12 mouse cellular contexts compared by ENCODE assay signal in genomic region chr6:16883537-16884307, GRCm38 (mm10). TPM values are rescaled to one million over a fixed set of nuclear protein-coding genes. Genes with fewer than 3 reads are reported as not detected.
"Had no signal": no experiment of that assay in that cellular context is flagged by ENCODE, and none has a peak within 500 bp of the region (broad histone marks: within the 10 kb centered on the region; RNA-seq: fewer than 3 reads in every experiment).

No protein-coding gene starts in this region.

- H3K4me1 ChIP-seq: limb, embryonic 15.5 days; liver, embryonic 15.5 days; lung, embryonic 15.5 days; midbrain, embryonic 13.5 days; neural tube, embryonic 15.5 days had no signal

- DNase-seq: kidney, adult 8-10 months; kidney, postnatal 25 days; layer of hippocampus, adult 9-11 months; layer of hippocampus, postnatal 36 days; thymus, adult 18-20 months; thymus, postnatal 14 days had no signal

- H3K36me3 ChIP-seq: limb, embryonic 15.5 days; liver, embryonic 15.5 days; lung, embryonic 15.5 days; midbrain, embryonic 13.5 days; neural tube, embryonic 15.5 days had no signal

- H3K9ac ChIP-seq: limb, embryonic 15.5 days; liver, embryonic 15.5 days; lung, embryonic 15.5 days; midbrain, embryonic 13.5 days; neural tube, embryonic 15.5 days had no signal

- H3K4me3 ChIP-seq: limb, embryonic 15.5 days; liver, embryonic 15.5 days; lung, embryonic 15.5 days; midbrain, embryonic 13.5 days; myocyte; neural tube, embryonic 15.5 days had no signal

- H3K4me2 ChIP-seq: limb, embryonic 15.5 days; liver, embryonic 15.5 days; lung, embryonic 15.5 days; midbrain, embryonic 13.5 days; neural tube, embryonic 15.5 days had no signal

- H3K27me3 ChIP-seq: limb, embryonic 15.5 days; liver, embryonic 15.5 days; lung, embryonic 15.5 days; midbrain, embryonic 13.5 days; neural tube, embryonic 15.5 days had no signal

- H3K27ac ChIP-seq: limb, embryonic 15.5 days; liver, embryonic 15.5 days; lung, embryonic 15.5 days; midbrain, embryonic 13.5 days; neural tube, embryonic 15.5 days had no signal

- ATAC-seq: midbrain, embryonic 13.5 days had no signal

- H3K9me3 ChIP-seq: limb, embryonic 15.5 days; liver, embryonic 15.5 days; lung, embryonic 15.5 days; midbrain, embryonic 13.5 days; neural tube, embryonic 15.5 days had no signal

RNA-seq across cellular contexts. Expression of gene Tfec, which starts 14.5 kb away (rescaled TPM):
- total RNA-seq: layer of hippocampus, postnatal 36 days had no signal
- polyA plus RNA-seq: myocyte had no signal
